Mouse (Mus musculus) neural tube, embryonic 15.5 days (tissue): ENCODE data around the gene Pex26. TPM values are rescaled to one million over a fixed set of nuclear protein-coding genes. Genes with fewer than 3 reads are reported as not detected.

Experiments used
- ATAC-seq: fragments of 200-750 bp; cut with Nextera tagmentation; 2 replicates; pipeline ENCODE4 v1.8.0; 2017; ENCODE audit warnings: mild to moderate bottlenecking, moderate TSS enrichment, moderate library complexity; ENCODE audit not compliant: low FRiP score
- H3K27ac ChIP-seq: fragments of 300-500 bp; sonication (generic); replicated peaks from 2 replicates; pipeline ENCODE4 v1.5.1; 2015; ENCODE audit warnings: mild to moderate bottlenecking, inconsistent platforms
- H3K27me3 ChIP-seq: fragments of 300-500 bp; sonication (generic); replicated peaks from 2 replicates; pipeline ENCODE4 v1.6.1; 2015; ENCODE audit warnings: inconsistent platforms
- H3K36me3 ChIP-seq: fragments of 300-500 bp; sonication (generic); 2 replicates; pipeline ENCODE4 v1.6.1; 2015; ENCODE audit warnings: inconsistent platforms
- H3K4me1 ChIP-seq: fragments of 300-500 bp; sonication (generic); 2 replicates; pipeline ENCODE4 v1.6.1; 2015; ENCODE audit warnings: inconsistent platforms
- H3K4me2 ChIP-seq: fragments of 300-500 bp; sonication (generic); 2 replicates; pipeline ENCODE4 v1.6.1; 2015; ENCODE audit warnings: inconsistent platforms, mild to moderate bottlenecking, moderate library complexity
- H3K4me3 ChIP-seq: fragments of 300-500 bp; sonication (generic); replicated peaks from 2 replicates; pipeline ENCODE4 v1.5.1; 2015; ENCODE audit warnings: mild to moderate bottlenecking, inconsistent platforms
- H3K9ac ChIP-seq: fragments of 300-500 bp; sonication (generic); replicated peaks from 2 replicates; pipeline ENCODE4 v1.6.1; 2015; ENCODE audit warnings: mild to moderate bottlenecking, inconsistent platforms
- H3K9me3 ChIP-seq: fragments of 300-500 bp; sonication (generic); replicated peaks from 2 replicates; pipeline ENCODE4 v1.6.1; 2016; ENCODE audit warnings: inconsistent platforms
- WGBS: fragments of 180-500 bp; shearing (Covaris S2); methylation state at CpG from one replicate; pipeline ENCODE4 v1.1.7; 2015; ENCODE audit warnings: mixed read lengths; 5-methylcytosine and 5-hydroxymethylcytosine counted together
- polyA plus RNA-seq: library from polyadenylated mRNA; unstranded; fragments of >200 nt; fragmentation: Nextera tagmentation; extraction: Ambion mirVana; gene quantifications from 2 replicates; pipeline ENCODE4 v1.2.1, GENCODE M21; 2015

Gene Pex26
- polyA plus RNA-seq, 1 experiment from 2014 or later = 15.0 TPM

GRCm38 (mm10) chr6:121167381-121167975, 16.0 kb upstream of the Pex26 start:
- WGBS = 72% methylated on average over 7 of the region's 7 CpGs
- Histone ChIP-seq H3K27me3 (no peaks in the 10 kb centered on the region), H3K27ac (no peak overlapping the region), H3K4me1 (peaks cover 6% of the 10 kb centered on the region), H3K4me2 (no peak overlapping the region), H3K36me3 (no peaks in the 10 kb centered on the region), H3K9me3 (no peaks in the 10 kb centered on the region), H3K9ac (no peak overlapping the region), H3K4me3 (no peak overlapping the region)
- ATAC-seq = no peak

- Histone ChIP-seq H3K9ac (no peak overlapping the region), H3K27me3 (no peaks in the 10 kb centered on the region), H3K4me2 (no peak overlapping the region), H3K9me3 (no peaks in the 10 kb centered on the region), H3K36me3 (no peaks in the 10 kb centered on the region), H3K4me1 (peaks cover 8% of the 10 kb centered on the region), H3K27ac (no peak overlapping the region), H3K4me3 (no peak overlapping the region)
- 87% methylated on average over 6 of the region's 6 CpGs for WGBS
- no peak for ATAC-seq
Measured at GRCm38 (mm10) chr6:121171102-121171501, 12.4 kb upstream of the Pex26 start.

- 80% methylated on average over 5 of the region's 5 CpGs for WGBS
- ATAC-seq = no peak
- Histone ChIP-seq H3K27me3 (no peaks in the 10 kb centered on the region), H3K27ac (no peak overlapping the region), H3K9ac (no peak overlapping the region), H3K9me3 (no peaks in the 10 kb centered on the region), H3K4me3 (no peak overlapping the region), H3K36me3 (no peaks in the 10 kb centered on the region), H3K4me1 (peaks cover 10% of the 10 kb centered on the region), H3K4me2 (no peak overlapping the region)
Measured at GRCm38 (mm10) chr6:121173471-121173870, 10.0 kb upstream of the Pex26 start.

GRCm38 (mm10) chr6:121174761-121175160, 8.7 kb upstream of the Pex26 start:
- no peaks in the 10 kb centered on the region for H3K27me3 ChIP-seq
- no peak overlapping the region for H3K9ac ChIP-seq
- H3K36me3 ChIP-seq = no peaks in the 10 kb centered on the region
- no peak for ATAC-seq
- no peak overlapping the region for H3K27ac ChIP-seq
- no peak overlapping the region for H3K4me3 ChIP-seq
- H3K4me1 ChIP-seq = peaks cover 10% of the 10 kb centered on the region
- H3K4me2 ChIP-seq = no peak overlapping the region
- H3K9me3 ChIP-seq = no peaks in the 10 kb centered on the region
- WGBS = 94% methylated on average over 6 of the region's 6 CpGs

- Histone ChIP-seq H3K4me1 (peaks cover 10% of the 10 kb centered on the region), H3K9me3 (no peaks in the 10 kb centered on the region), H3K9ac (no peak overlapping the region), H3K27ac (0 out of 2 replicates have a peak overlapping the region, but pooled peaks have one; percentile 33), H3K36me3 (no peaks in the 10 kb centered on the region), H3K4me2 (peak overlapping the region; percentile 6; the same call in 1 of the 2 replicates), H3K27me3 (no peaks in the 10 kb centered on the region), H3K4me3 (no peak overlapping the region)
- peak; percentile 43; the same call in 1 of the 2 replicates for ATAC-seq
- WGBS = 44% methylated on average over 14 of the region's 14 CpGs
Measured at GRCm38 (mm10) chr6:121176011-121176730, 7.3 kb upstream of the Pex26 start.

- 62% methylated on average over 4 of the region's 4 CpGs for WGBS
- H3K27ac ChIP-seq = no peak overlapping the region
- no peaks in the 10 kb centered on the region for H3K27me3 ChIP-seq
- H3K9ac ChIP-seq = no peak overlapping the region
- peaks cover 10% of the 10 kb centered on the region for H3K4me1 ChIP-seq
- H3K4me2 ChIP-seq = no peak overlapping the region
- no peak overlapping the region for H3K4me3 ChIP-seq
- H3K9me3 ChIP-seq = no peaks in the 10 kb centered on the region
- H3K36me3 ChIP-seq = no peaks in the 10 kb centered on the region
- ATAC-seq = no peak
Measured at GRCm38 (mm10) chr6:121176731-121177098, 6.8 kb upstream of the Pex26 start.

- Histone ChIP-seq H3K9ac (no peak overlapping the region), H3K27me3 (no peaks in the 10 kb centered on the region), H3K9me3 (no peaks in the 10 kb centered on the region), H3K4me3 (no peak overlapping the region), H3K27ac (no peak overlapping the region), H3K36me3 (no peaks in the 10 kb centered on the region), H3K4me2 (no peak overlapping the region), H3K4me1 (peaks cover 10% of the 10 kb centered on the region)
- WGBS = 84% methylated on average over 7 of the region's 7 CpGs
- no peak for ATAC-seq
Measured at GRCm38 (mm10) chr6:121177118-121177708, 6.3 kb upstream of the Pex26 start.

- ATAC-seq = no peak
- peaks cover 15% of the 10 kb centered on the region for H3K4me1 ChIP-seq
- no peak overlapping the region for H3K4me3 ChIP-seq
- no peaks in the 10 kb centered on the region for H3K36me3 ChIP-seq
- no peak overlapping the region for H3K4me2 ChIP-seq
- no peak overlapping the region for H3K27ac ChIP-seq
- H3K9ac ChIP-seq = no peak overlapping the region
- no peaks in the 10 kb centered on the region for H3K27me3 ChIP-seq
- H3K9me3 ChIP-seq = no peaks in the 10 kb centered on the region
- WGBS = 57% methylated on average over 7 of the region's 7 CpGs
Measured at GRCm38 (mm10) chr6:121178700-121179358, 4.6 kb upstream of the Pex26 start.

GRCm38 (mm10) chr6:121179846-121180245, 3.6 kb upstream of the Pex26 start:
- H3K4me1 ChIP-seq = peaks cover 26% of the 10 kb centered on the region
- no peaks in the 10 kb centered on the region for H3K9me3 ChIP-seq
- H3K4me2 ChIP-seq = no peak overlapping the region
- no peak for ATAC-seq
- no peak overlapping the region for H3K27ac ChIP-seq
- no peaks in the 10 kb centered on the region for H3K27me3 ChIP-seq
- WGBS = 70% methylated on average over 7 of the region's 7 CpGs
- no peak overlapping the region for H3K4me3 ChIP-seq
- H3K36me3 ChIP-seq = no peaks in the 10 kb centered on the region
- no peak overlapping the region for H3K9ac ChIP-seq

- H3K27ac ChIP-seq = peak overlapping the region; percentile 91
- WGBS = 3% methylated on average over 35 of the region's 35 CpGs
- peaks cover 25% of the 10 kb centered on the region for H3K36me3 ChIP-seq
- H3K4me3 ChIP-seq = peak overlapping the region; percentile 80
- H3K9me3 ChIP-seq = no peaks in the 10 kb centered on the region
- no peaks in the 10 kb centered on the region for H3K27me3 ChIP-seq
- peak; percentile 62 for ATAC-seq
- H3K4me1 ChIP-seq = peaks cover 31% of the 10 kb centered on the region
- H3K4me2 ChIP-seq = peak overlapping the region; percentile 95
- H3K9ac ChIP-seq = peak overlapping the region; percentile 81
Measured at GRCm38 (mm10) chr6:121184198-121185140, 1.0 kb downstream of the Pex26 start.

- Histone ChIP-seq H3K4me1 (peaks cover 31% of the 10 kb centered on the region), H3K4me2 (peak overlapping the region; percentile 95), H3K27ac (no peak overlapping the region), H3K27me3 (no peaks in the 10 kb centered on the region), H3K9me3 (no peaks in the 10 kb centered on the region), H3K36me3 (peaks cover 32% of the 10 kb centered on the region), H3K4me3 (peak overlapping the region; percentile 80), H3K9ac (peak overlapping the region; percentile 81; the same call in 1 of the 2 replicates)
- WGBS = 82% methylated on average over 8 of the region's 8 CpGs
- ATAC-seq = no peak
Measured at GRCm38 (mm10) chr6:121185232-121185631, 1.8 kb downstream of the Pex26 start.
